Mouse (Mus musculus): ENCODE measurements around the gene Gm10570.

The Gm10570 gene

DNA sequence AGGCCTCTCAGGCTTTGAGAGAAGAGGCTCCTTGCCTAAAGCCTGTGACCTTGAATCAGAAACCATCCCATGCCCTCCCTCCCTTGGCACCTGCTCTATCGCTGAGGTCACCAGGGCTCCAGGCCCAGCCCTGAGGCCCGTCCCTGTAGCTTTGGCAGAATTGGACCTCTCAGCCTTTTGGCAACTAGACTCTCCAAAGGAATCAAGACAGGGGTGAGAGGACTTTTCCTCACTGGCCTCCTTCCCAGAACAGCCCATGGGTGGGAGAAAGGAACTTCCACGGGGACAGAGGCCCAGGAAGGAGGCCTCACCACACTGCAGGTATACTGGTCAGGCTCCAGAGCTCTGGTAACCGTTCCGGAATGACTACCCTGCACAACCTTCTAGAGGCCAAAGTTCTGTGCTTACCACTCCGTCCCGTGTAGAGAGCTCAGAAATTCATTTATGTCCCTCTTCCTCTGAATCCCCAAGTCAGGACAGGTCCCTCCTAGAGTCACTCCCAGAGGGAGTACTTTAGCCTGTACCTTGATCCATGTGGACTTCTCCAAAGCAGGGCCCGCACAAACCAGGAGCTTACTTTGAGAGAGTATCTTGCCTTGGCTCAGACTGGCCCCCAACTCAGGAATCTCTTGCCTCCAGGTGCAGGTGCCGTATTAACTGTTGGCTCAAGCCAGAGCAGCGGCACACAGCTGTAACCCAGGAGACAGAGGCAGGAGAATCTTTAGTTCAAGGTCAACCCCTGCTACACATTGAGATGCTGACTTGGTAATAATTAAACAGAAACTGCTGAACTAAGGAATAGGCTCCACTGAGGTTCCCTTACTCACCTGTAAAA is 1.5 kb downstream of the Gm10570 start:
- DNase-seq (ENCODE audit: low spot score) = peak; percentile 43

DNA sequence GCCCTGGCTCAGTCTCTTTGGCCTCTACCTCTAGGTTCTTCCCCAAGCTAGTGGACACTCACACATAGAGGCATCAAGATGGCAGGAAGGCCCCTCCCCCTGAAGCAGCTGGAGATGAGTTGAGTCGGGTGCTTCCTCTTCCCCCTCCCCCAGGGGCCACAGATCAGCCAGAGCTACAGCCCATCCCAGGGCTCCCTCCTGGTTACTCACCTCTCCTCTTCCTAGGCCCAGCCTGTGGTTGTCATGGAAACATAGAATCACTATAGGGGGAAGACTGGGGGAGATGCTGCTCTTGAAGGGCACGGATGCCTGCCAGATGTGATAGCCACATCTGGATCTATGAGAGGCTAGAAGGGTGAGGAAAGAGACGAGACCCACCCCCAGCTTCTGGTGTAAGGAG is 3.7 kb downstream of the Gm10570 start:
- no peak for DNase-seq (ENCODE audit: low spot score)

DNA sequence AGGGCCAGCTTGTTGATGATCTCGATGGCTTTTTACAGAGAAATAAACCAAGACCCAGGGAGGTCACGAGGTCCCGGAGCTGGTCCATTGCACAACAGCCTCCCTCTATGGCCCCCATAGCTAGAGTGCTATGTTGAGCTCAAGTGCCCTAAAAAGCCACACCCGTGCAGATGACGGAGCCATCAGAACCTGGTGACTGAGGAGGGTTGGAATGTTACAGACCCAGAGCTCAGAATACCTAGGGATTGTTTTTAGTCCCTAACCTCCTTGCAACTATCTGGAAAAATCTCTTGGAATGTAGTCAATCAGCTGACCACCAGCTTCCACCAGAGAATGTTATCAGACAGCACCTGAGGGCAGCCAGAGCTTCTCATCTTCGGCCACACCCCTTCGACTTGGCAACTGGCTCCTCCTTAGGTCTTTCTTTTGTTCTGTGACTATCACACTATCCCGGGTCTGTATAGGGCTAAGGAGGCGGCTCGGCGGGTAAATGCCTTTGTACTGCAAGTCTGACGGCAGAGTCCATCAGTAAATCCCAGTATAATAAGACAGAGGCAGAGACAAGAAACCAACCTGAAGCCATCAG is 6.1 kb downstream of the Gm10570 start:
- no peak for DNase-seq (ENCODE audit: low spot score)

DNA sequence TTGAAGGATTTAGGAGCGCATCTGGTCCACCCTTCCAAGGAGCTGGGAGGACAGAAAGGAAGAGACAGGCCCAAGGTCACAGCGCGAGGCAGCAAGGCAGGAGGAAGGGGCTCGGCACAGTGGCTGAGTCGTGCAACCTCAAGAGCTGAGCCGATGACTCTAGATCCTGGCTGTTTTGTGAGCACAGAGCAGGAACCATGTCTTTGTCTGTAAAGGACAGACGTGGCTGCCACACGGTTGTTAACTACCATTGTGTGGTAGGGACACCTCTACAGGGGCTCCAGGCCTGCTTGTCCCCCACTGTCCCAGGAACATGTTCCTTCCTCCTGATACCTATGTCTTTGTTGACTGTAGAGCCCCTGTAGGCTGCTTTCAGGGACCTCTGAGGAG is 8.8 kb downstream of the Gm10570 start:
- no peak for DNase-seq (ENCODE audit: low spot score)

GRCm38 (mm10) chr4:130298877-130299628 is 9.4 kb downstream of the Gm10570 start:
- no peak for DNase-seq (ENCODE audit: low spot score)

- no peak for DNase-seq (ENCODE audit: low spot score)
Observed at GRCm38 (mm10) chr4:130297123-130297529, 11.3 kb downstream of the Gm10570 start.

GRCm38 (mm10) chr4:130296243-130296965 is 12.1 kb downstream of the Gm10570 start:
- DNase-seq (ENCODE audit: low spot score) = no peak

- DNase-seq (ENCODE audit: low spot score) = no peak
Observed at GRCm38 (mm10) chr4:130295047-130295745, 13.3 kb downstream of the Gm10570 start.

GRCm38 (mm10) chr4:130294513-130294912 is 14.0 kb downstream of the Gm10570 start:
- no peak for DNase-seq (ENCODE audit: low spot score)

- peak; percentile 71 for DNase-seq (ENCODE audit: low spot score)
Observed at GRCm38 (mm10) chr4:130292271-130292670, 16.2 kb downstream of the Gm10570 start.

DNA sequence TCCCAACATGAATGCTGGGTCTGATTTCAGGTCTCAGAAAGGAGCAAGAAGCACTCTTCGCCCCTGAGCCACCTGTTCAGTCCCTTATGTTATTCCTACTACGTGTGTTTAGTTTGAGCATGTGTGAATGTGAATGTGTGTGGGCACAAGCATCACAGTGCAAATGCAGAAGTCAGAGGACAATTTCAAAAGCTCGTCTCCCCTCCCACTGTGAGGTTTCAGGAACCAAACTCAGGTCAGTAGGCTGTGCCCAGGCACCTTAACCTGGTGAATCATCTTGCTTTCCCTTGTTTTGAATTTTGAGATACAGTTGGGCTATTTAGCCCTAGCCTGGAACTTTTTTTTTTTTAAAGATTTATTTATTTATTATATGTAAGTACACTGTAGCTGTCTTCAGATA is 18.6 kb downstream of the Gm10570 start:
- DNase-seq (ENCODE audit: low spot score) = no peak

- no peak for DNase-seq (ENCODE audit: low spot score)
Observed at GRCm38 (mm10) chr4:130286531-130286930, 21.9 kb downstream of the Gm10570 start.

DNA sequence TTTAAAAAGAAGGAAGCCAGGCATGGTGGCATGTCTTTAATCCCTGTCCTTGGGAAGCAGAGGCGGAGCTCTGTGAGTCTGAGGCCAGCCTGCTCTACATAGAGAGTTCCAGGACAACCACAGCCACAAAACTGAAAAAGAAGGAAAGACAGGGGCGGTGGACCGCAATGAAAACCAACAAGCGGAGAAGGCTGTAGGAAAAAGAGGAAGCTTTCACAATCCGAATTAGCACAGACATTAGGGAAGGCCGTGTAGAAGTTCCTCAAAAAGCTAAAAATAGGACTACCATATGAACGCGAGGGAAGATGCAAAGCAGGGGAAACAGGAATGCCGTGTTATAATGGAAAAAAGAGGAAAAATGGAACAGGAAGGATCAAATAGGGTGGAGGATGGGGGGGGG is 24.6 kb downstream of the Gm10570 start:
- no peak for DNase-seq (ENCODE audit: low spot score)

- no peak for DNase-seq (ENCODE audit: low spot score)
Observed at GRCm38 (mm10) chr4:130282856-130283255, 25.6 kb downstream of the Gm10570 start.

DNA sequence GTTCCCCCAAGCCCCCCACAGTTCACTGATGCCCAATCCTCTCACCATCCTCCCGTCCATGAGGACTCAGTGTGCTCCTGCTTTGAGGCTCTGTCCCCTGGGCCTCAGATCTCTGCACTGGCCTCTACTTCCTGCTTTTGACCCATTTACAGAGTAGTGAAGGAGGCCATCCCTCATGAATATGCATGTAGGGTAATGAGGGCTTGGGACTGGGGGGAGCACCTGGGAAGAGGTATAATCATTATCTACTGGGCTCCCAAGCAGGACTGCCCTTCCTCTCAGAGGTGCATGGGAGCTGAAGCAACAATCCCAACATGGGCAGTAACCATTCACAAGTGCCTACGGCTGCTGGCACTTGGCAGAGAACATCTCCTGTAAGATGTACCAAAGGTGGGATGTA is 29.4 kb downstream of the Gm10570 start, which contains the start of gene Serinc2:
Gene Serinc2, minus strand, starts transcription at position 101 of the 400 bp plus-strand sequence.
- DNase-seq (ENCODE audit: low spot score) = no peak

- DNase-seq (ENCODE audit: low spot score) = no peak
Observed at GRCm38 (mm10) chr4:130276573-130277176, 31.8 kb downstream of the Gm10570 start.

- no peak for DNase-seq (ENCODE audit: low spot score)
Observed at GRCm38 (mm10) chr4:130275823-130276105, 32.7 kb downstream of the Gm10570 start.

GRCm38 (mm10) chr4:130275016-130275822 is 33.3 kb downstream of the Gm10570 start:
- no peak for DNase-seq (ENCODE audit: low spot score)

GRCm38 (mm10) chr4:130274346-130275015 is 34.0 kb downstream of the Gm10570 start:
- DNase-seq (ENCODE audit: low spot score) = no peak
